Mouse (Mus musculus): ENCODE measurements around the gene Nt5dc3. TPM values are rescaled to one million over a fixed set of nuclear protein-coding genes. Genes with fewer than 3 reads are reported as not detected.

Gene Nt5dc3
- polyA plus RNA-seq, 1 experiment: 15.5 TPM

- Histone ChIP-seq H3K79me2 (ENCODE audit: control insufficient read depth, insufficient read depth) (no peaks in the 10 kb centered on the region), H3K4me2 (ENCODE audit: low read depth) (no peak overlapping the region), H3ac (ENCODE audit: control insufficient read depth, insufficient read length) (no peak overlapping the region), H3K4me3 (no peak overlapping the region), H3K27me3 (ENCODE audit: control insufficient read depth, insufficient read depth, insufficient read length) (no peaks in the 10 kb centered on the region), H3K36me3 (ENCODE audit: control insufficient read depth, insufficient read depth) (no peaks in the 10 kb centered on the region)
- no peak for TF ChIP-seq MAX (IDR thresholded peaks at IDR 0.05; ENCODE audit: low read depth)
- no peak for TF ChIP-seq POLR2A (IDR thresholded peaks at IDR 0.05; ENCODE audit: insufficient read length, low read depth)
- no peak for TF ChIP-seq E2F4 (IDR thresholded peaks at IDR 0.05; ENCODE audit: insufficient read depth)
- no peak for TF ChIP-seq POLR2AphosphoS2 (IDR thresholded peaks at IDR 0.05; ENCODE audit: insufficient read length, low read depth)
- no peak for TF ChIP-seq REST (IDR thresholded peaks at IDR 0.05; ENCODE audit: insufficient read depth, insufficient read length)
- no peak for TF ChIP-seq TCF12 (IDR thresholded peaks at IDR 0.05; ENCODE audit: insufficient read depth, poor library complexity, severe bottlenecking)
- TF ChIP-seq CEBPB (IDR thresholded peaks at IDR 0.05; ENCODE audit: insufficient read depth, poor library complexity, severe bottlenecking): no peak
- TF ChIP-seq USF1 (IDR thresholded peaks at IDR 0.05; ENCODE audit: low read depth): no peak
- no peak for TF ChIP-seq MYOD1 (IDR thresholded peaks at IDR 0.05; ENCODE audit: control insufficient read depth in 1 of 3, insufficient read length in 2 of 3, low read depth in 2 of 3)
- no peak for TF ChIP-seq MYOG (IDR thresholded peaks at IDR 0.05; ENCODE audit: control insufficient read depth in 1 of 3, insufficient read depth in 1 of 3, insufficient read length in 2 of 3, low read depth in 2 of 3)
- TF ChIP-seq SRF (IDR thresholded peaks at IDR 0.05; ENCODE audit: control insufficient read depth, insufficient read length, low read depth): no peak
- no peak for TF ChIP-seq TCF3 (IDR thresholded peaks at IDR 0.05; ENCODE audit: insufficient read length, low read depth)
These were observed 107.6 kb downstream of the Nt5dc3 start for GRCm38 (mm10) chr10:86886434-86886833.

Other genes starting within 250 kb of the Nt5dc3 start
- gene Hsp90b1, start 73.5 kb upstream of the Nt5dc3 start, polyA plus RNA-seq (2012; fragmentation: generic; extraction: Trizol): 138 TPM
- 0.40 TPM for gene Ttc41, start 73.2 kb upstream of the Nt5dc3 start, polyA plus RNA-seq (2012; fragmentation: generic; extraction: Trizol)
- gene Gm49358, start 15.0 kb upstream of the Nt5dc3 start, polyA plus RNA-seq (2012; fragmentation: generic; extraction: Trizol): not detected
- gene Stab2, start 229.0 kb downstream of the Nt5dc3 start, polyA plus RNA-seq (2012; fragmentation: generic; extraction: Trizol): 0.17 TPM